Mouse (Mus musculus) liver, adult 2 months (tissue): ENCODE measurements at regions not wholly inside any gene's neighbourhood (a gene's known extent, or its start where the extent isn't known, plus 50 kb on each side); places are given as distances from the start of the nearest gene placed in this dataset.

ENCODE experiments used
- DNase-seq: peaks from one replicate; pipeline ENCODE4 v3.0.0-alpha.2; 2011; ENCODE audit warnings: low read depth, low spot score; ENCODE audit errors: extremely low read depth
- H3K27ac ChIP-seq: fragments of 200-500 bp; replicated peaks from 2 replicates; pipeline ENCODE4 v1.5.1; 2012; ENCODE audit warnings: low read depth, mild to moderate bottlenecking, control low read depth, inconsistent platforms, low read length; ENCODE audit not compliant: insufficient read depth
- H3K27me3 ChIP-seq: fragments of 200-500 bp; 2 replicates; pipeline ENCODE4 v1.6.1; 2012; ENCODE audit warnings: mild to moderate bottlenecking, moderate library complexity, low read length, inconsistent platforms; ENCODE audit not compliant: control insufficient read depth, insufficient read depth
- H3K36me3 ChIP-seq: fragments of 200-500 bp; 2 replicates; pipeline ENCODE4 v1.6.1; 2012; ENCODE audit warnings: low read length, inconsistent platforms; ENCODE audit not compliant: control insufficient read depth, insufficient read depth
- H3K4me1 ChIP-seq: fragments of 200-500 bp; 2 replicates; pipeline ENCODE4 v1.6.1; 2011; ENCODE audit warnings: low read length; ENCODE audit not compliant: control insufficient read depth, insufficient read depth
- H3K4me3 ChIP-seq: fragments of 200-500 bp; 2 replicates; pipeline ENCODE4 v1.5.1; 2011; ENCODE audit warnings: low read depth, mild to moderate bottlenecking, control low read depth, low read length, moderate library complexity; ENCODE audit not compliant: insufficient read depth
- H3K79me2 ChIP-seq: fragments of 200-500 bp; 2 replicates; pipeline ENCODE4 v1.6.1; 2012; ENCODE audit warnings: inconsistent platforms, mild to moderate bottlenecking, low read length, moderate library complexity; ENCODE audit not compliant: control insufficient read depth, insufficient read depth
- H3K9ac ChIP-seq: fragments of 200-500 bp; 2 replicates; pipeline ENCODE4 v1.6.1; 2012; ENCODE audit warnings: low read depth, mild to moderate bottlenecking, control low read depth, inconsistent platforms, low read length
- CTCF ChIP-seq: fragments of 200-500 bp; IDR thresholded peaks from 2 replicates; pipeline ENCODE4 v1.5.1; 2011; ENCODE audit warnings: low read depth, low read length, control low read depth
- POLR2A ChIP-seq: fragments of 200-500 bp; IDR thresholded peaks from 2 replicates; pipeline ENCODE4 v1.6.1; 2011; ENCODE audit warnings: low read length, control low read depth; ENCODE audit not compliant: insufficient read depth; ENCODE audit errors: extremely low read depth
- WGBS: fragments of 180-500 bp; shearing (Covaris S2); methylation state at CpG from one replicate; pipeline ENCODE4 v1.1.7; 2018; 5-methylcytosine and 5-hydroxymethylcytosine counted together

DNA sequence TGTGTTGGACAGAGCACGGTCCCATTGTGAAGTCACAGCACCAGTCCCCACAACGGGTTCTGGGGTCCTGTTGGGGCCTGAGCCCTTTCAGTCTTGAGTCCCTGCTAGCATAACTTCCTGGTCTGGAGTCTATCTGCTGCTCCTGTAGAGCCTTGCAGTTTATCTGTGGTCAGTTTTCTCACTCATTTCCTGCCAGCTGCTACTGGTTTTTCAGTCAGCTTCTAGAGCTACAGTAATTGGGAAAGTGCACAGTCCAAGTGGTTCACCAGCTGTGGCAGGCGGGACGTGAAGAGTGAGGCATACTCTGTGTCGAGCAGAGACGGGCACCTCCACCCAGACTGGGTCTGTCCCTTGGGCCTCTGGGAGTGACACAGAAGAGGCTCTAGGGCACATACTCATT, 93.4 kb upstream of the Id2 start:
- Histone ChIP-seq H3K4me3 (no peak overlapping the region), H3K27ac (no peak overlapping the region), H3K36me3 (no peaks in the 10 kb centered on the region), H3K27me3 (no peaks in the 10 kb centered on the region), H3K4me1 (no peaks in the 10 kb centered on the region; the same call in 1 of the 2 replicates), H3K79me2 (no peaks in the 10 kb centered on the region), H3K9ac (no peak overlapping the region)
- WGBS = 72% methylated on average over 6 of the region's 6 CpGs
- DNase-seq = no peak
- TF ChIP-seq CTCF = no peak

DNA sequence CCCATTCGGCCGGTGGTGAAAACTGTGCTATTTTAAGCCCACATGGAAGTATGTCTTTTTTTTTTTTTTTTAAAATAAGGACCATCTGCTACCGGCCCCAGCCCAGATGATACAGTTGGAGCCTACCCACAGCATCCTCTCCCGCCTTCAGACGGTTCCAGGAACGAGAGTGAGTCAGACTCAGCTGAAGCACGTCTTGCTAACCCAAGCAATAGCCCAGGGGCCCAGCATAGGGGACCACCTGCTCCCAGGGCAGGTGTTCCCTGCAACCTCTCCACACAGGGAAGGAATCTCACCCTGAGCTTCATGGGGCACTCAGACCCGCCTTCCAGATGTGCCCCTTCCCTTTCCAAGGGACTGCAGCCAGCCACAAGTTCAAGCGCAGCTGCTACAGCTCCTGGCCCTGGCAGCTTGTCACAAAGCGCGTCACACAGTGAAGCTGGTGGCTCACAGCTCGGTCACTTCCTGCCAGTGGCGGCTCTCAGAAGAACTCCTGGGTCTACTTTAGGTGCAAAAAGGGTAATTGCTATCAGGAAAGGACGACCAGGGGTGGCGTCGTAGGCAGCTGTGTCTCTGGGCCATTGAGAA, 92.3 kb upstream of the Id2 start:
- Histone ChIP-seq H3K4me3 (no peak overlapping the region), H3K9ac (no peak overlapping the region), H3K27me3 (no peaks in the 10 kb centered on the region), H3K79me2 (no peaks in the 10 kb centered on the region), H3K4me1 (no peaks in the 10 kb centered on the region; the same call in 1 of the 2 replicates), H3K27ac (no peak overlapping the region), H3K36me3 (no peaks in the 10 kb centered on the region)
- TF ChIP-seq POLR2A (no peak), CTCF (no peak)
- 86% methylated on average over 16 of the region's 16 CpGs for WGBS
- DNase-seq = no peak

DNA sequence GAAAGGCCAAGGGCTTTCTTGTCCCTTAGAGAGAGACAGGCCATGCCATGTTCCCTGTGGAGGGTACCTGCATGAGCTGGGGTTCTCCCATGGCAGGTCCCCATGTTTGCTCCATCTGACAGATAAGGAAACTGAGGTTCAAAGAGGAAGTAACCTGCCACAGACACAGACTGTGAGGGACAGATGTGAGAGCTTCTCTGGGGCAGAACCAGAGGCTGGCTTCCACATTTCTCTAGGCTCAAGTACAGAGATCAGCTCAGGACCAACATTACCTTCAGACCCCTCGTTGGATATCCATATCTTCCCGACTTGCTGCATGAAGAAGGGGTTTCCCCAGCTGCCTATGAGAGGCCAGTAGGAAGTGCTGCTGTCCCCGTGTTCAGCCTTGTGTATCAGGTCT, 91.6 kb upstream of the Id2 start:
- Histone ChIP-seq H3K27me3 (no peaks in the 10 kb centered on the region), H3K79me2 (no peaks in the 10 kb centered on the region), H3K27ac (no peak overlapping the region), H3K4me3 (no peak overlapping the region), H3K36me3 (no peaks in the 10 kb centered on the region), H3K9ac (no peak overlapping the region), H3K4me1 (no peaks in the 10 kb centered on the region; the same call in 1 of the 2 replicates)
- 82% methylated on average over 3 of the region's 3 CpGs for WGBS
- no peak for TF ChIP-seq POLR2A
- no peak for TF ChIP-seq CTCF
- DNase-seq = no peak

DNA sequence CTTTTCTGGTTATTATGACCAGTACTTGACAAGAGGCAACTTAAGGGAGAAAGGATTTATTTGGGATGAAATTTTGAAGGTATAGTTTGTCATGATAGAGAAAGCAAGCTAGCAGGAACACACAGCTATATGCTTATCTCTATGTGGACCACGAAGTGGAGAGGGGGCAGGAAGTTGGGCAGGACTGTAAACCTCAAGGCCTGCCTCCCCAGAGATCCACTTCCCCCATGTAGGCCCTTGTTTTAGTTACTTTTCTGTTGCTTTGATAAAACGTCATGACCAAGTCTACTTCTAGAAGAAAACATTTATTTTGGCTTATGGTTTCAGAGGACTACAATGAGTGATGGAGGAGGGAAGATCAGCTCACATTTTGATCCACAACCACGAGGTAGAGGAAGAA, 90.3 kb upstream of the Id2 start:
- Histone ChIP-seq H3K27me3 (no peaks in the 10 kb centered on the region), H3K79me2 (no peaks in the 10 kb centered on the region), H3K4me1 (no peaks in the 10 kb centered on the region; the same call in 1 of the 2 replicates), H3K4me3 (no peak overlapping the region), H3K9ac (no peak overlapping the region), H3K36me3 (no peaks in the 10 kb centered on the region), H3K27ac (no peak overlapping the region)
- WGBS = 77% methylated on average over 3 of the region's 3 CpGs
- DNase-seq = no peak
- no peak for TF ChIP-seq POLR2A
- no peak for TF ChIP-seq CTCF

DNA sequence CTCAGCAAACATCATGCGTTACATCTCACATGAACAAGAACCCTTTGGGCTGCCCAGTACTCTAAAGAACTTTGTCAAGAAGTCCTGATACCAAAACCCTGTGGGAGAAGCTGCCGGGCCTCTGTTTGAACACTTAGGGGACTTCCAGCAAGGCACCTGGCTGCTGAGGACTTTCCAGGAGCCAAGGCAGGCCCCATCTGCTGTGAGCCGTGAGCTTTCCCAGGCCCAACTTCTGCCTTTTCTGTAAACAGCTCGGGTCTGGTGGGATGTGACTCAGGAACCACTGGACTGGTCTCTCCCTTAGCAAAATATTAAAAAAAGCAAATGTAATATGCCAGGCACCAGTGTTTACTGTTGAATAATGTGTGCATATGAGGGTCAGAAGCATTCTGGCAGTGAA, 85.7 kb upstream of the Id2 start:
- no peaks in the 10 kb centered on the region for H3K79me2 ChIP-seq
- H3K4me1 ChIP-seq = peaks cover 9% of the 10 kb centered on the region
- H3K36me3 ChIP-seq = no peaks in the 10 kb centered on the region
- no peak overlapping the region for H3K9ac ChIP-seq
- no peak for DNase-seq
- TF ChIP-seq CTCF = no peak
- no peak for TF ChIP-seq POLR2A
- 92% methylated on average over 4 of the region's 4 CpGs for WGBS
- H3K27ac ChIP-seq = no peak overlapping the region
- no peak overlapping the region for H3K4me3 ChIP-seq
- no peaks in the 10 kb centered on the region for H3K27me3 ChIP-seq

DNA sequence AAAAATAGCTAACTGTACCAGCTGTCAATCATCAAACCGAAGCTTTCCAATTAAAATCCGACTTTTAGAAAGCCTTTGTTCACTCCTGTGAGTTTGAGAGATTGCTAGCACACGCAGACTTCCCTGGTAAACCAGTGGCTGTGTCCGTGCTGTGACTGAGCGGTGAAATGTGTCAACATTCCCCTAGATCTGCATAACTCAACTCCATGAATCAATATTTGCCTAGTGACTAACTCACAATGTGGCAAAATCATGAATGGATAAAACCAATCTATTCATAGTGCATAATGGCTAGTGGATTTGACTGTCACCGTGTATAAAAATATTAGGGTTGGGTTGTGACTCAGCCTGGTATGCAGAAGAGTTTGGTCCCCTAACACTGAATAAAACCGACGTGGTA, 84.4 kb upstream of the Id2 start:
- H3K4me1 ChIP-seq = peaks cover 12% of the 10 kb centered on the region
- H3K27me3 ChIP-seq = no peaks in the 10 kb centered on the region
- WGBS = 44% methylated on average over 8 of the region's 8 CpGs
- no peak overlapping the region for H3K27ac ChIP-seq
- H3K9ac ChIP-seq = no peak overlapping the region
- DNase-seq = peak; percentile 81
- TF ChIP-seq CTCF (no peak), POLR2A (no peak)
- H3K79me2 ChIP-seq = no peaks in the 10 kb centered on the region
- H3K4me3 ChIP-seq = no peak overlapping the region
- no peaks in the 10 kb centered on the region for H3K36me3 ChIP-seq
